Mouse (Mus musculus) intestine, embryonic 16.5 days (tissue): Measurements from ENCODE around the gene Chd8. TPM values are rescaled to one million over a fixed set of nuclear protein-coding genes. Genes with fewer than 3 reads are reported as not detected.

Source experiments
- polyA plus RNA-seq: library from polyadenylated mRNA; unstranded; fragments of >200 nt; fragmentation: Nextera tagmentation; extraction: Ambion mirVana; gene quantifications from 2 replicates; pipeline ENCODE4 v1.2.1, GENCODE M21; 2015

Gene Chd8
- polyA plus RNA-seq, 1 experiment from 2014 or later: 22.7 TPM

Other genes with a start within 250 kb of the Chd8 start
- 99.0 and 118 TPM in 2 replicates for gene Tmem253, start 242.1 kb downstream of the Chd8 start, polyA plus RNA-seq
- 19.7 and 20.5 TPM in 2 replicates for gene Zfp219, start 237.0 kb downstream of the Chd8 start, polyA plus RNA-seq
- gene Olfr221, start 215.3 kb downstream of the Chd8 start, polyA plus RNA-seq: not detected in 2 replicates
- gene Hnrnpc, start 153.8 kb downstream of the Chd8 start, polyA plus RNA-seq: 447 and 515 TPM in 2 replicates
- gene Rpgrip1, start 147.1 kb downstream of the Chd8 start, polyA plus RNA-seq: 42.9 and 48.5 TPM in 2 replicates
- 33.2 and 41.1 TPM in 2 replicates for gene Supt16, start 60.4 kb downstream of the Chd8 start, polyA plus RNA-seq
- 36.8 TPM in 2 replicates for gene Tox4, start 21.4 kb upstream of the Chd8 start, polyA plus RNA-seq
- gene Rab2b, start 21.8 kb upstream of the Chd8 start, polyA plus RNA-seq: 13.2 and 13.8 TPM in 2 replicates
- gene Mettl3, start 47.3 kb upstream of the Chd8 start, polyA plus RNA-seq: 37.5 and 38.7 TPM in 2 replicates
- 7.3 and 7.6 TPM in 2 replicates for gene Sall2, start 71.0 kb upstream of the Chd8 start, polyA plus RNA-seq
- not detected in 2 replicates for gene Olfr1513, start 98.6 kb upstream of the Chd8 start, polyA plus RNA-seq
- gene Olfr1512, start 121.4 kb upstream of the Chd8 start, polyA plus RNA-seq: not detected in 2 replicates
- gene Olfr1511, start 139.6 kb upstream of the Chd8 start, polyA plus RNA-seq: not detected in 2 replicates
- not detected in 2 replicates for gene Olfr1510, start 156.6 kb upstream of the Chd8 start, polyA plus RNA-seq
- gene Olfr1509, start 185.2 kb upstream of the Chd8 start, polyA plus RNA-seq: not detected in 2 replicates
- gene Olfr1508, start 209.7 kb upstream of the Chd8 start, polyA plus RNA-seq: not detected in 2 replicates
- gene Olfr1507, start 238.0 kb upstream of the Chd8 start, polyA plus RNA-seq: not detected in 2 replicates